Mouse (Mus musculus): Measurements from ENCODE around the gene Fh1.

The Fh1 gene

DNA sequence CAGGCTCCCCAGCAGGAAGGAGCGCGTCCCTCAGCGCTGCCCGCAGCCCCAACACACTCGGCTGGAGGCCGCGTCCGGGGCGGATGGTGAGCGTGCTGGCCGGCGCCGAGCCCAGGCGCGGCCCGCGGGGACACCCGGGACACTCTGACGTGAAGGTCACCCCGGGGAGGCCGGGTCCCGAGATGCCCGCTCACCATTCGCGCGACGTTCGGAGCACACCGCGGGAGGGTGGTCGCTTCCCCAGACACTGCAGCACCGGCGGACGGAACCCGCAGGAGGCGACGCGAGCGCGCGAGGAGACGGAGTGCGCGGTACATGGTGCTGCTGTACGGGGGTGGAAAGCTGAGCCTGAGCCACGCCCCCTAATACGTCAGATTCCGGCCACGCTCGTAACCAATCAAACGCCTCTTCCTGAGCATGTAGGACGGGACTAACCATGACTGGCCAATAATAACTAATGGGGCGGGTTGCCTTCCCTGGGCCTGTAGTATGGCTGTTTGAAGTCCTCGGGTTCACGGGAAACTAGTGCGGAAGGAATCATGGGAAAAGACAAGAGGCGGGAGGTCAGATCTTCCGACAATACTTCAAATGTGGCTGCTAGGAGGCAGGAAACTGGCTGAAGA lies at the start of gene Fh1:
TSS of gene Fh1 (minus strand) at position 379 of the 623 bp plus-strand sequence.
- DNase-seq: peak; percentile 93 to 96

DNA sequence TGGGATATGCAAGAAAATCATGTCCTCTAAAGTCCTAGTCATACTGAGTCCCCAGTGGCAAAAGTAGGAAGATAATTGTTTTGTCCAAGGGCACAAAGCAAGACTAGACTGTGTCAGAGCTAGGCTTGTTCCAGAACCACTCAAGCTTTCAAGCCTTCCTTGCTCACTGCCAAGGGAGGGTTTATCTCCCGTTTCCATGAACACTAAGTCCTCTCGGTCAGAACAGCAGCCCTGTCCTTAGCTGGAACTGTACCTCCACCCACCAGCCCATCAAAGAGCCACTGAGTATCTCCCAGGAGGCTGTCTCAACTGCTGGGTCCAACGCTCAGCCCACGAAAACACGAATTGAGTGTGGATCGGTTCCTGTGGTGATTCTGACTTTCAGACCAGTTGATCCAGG lies 49.7 kb upstream of the Fh1 start:
- no peak for DNase-seq

DNA sequence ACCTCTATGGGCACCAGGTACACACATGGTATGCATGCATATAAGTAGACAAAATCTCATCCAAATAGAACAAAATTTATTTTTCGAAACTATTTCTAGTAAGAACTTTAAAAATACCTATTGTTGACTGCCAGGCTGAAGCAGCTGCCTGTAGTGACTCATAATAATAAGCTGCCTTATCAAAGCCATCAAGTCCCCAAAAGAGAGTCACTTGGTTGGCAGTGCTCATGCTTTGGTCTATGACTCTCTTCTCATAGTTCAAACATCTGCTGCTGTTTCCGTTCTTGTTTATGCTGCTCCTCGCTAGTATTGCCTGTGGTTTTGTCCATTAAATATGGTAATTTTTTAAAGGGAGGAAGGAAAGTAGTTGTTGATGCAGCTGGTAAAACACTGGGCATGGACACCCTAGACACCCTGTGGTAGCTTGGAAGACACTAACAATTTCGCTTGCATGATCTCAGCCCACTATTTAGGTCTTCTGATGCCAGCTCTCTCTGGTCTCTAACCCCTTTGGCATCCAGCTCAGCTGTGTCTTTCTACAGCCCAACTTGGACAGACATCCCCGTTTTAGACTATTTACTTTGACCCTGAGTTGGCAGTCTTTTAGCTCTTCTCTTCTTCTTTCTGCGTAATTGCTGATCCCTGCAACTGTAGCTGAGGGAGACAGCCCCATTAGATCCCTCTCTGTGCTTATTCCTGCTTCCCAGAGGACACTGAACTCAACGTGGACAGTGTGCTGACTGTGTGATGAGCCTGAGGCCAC lies 48.3 kb upstream of the Fh1 start:
- no peak for DNase-seq

DNA sequence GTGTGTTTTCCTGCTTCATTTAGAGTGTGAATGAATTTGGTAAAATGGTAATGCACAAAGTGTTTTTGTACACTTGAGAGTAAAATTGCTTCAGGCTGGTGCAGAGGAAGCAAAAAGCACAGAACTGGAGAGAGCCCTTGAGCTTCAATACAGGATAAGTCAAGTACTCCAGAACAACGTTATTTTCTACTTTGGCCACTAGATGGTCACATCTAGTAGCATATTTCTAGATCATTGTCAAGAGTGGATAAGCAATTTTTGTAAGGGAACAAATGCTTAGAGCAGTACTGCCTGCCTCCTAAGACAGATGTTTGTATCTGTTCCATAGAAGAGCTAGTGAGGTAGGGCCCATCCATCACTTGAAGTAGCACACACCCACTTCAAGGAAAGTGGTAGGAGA lies 46.2 kb upstream of the Fh1 start:
- no peak for DNase-seq

DNA sequence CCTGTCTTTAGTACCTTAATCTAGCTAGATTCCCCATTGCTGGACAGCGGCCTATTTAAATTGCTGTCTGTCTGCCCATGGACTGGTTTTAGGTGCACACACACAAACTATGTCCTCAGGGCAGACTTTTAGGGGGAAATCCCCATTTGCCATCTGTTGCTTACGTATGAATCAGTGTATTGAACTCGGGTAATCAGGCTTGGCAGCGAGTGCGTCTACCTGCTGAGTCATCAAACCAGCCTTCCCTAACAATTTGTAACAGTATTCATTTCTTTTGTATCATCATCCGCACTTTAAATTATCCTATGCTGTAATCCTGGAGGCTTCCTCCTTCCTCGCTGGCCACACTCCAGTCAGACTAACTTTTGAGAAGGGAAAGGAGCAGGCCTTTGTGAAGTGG lies 44.6 kb upstream of the Fh1 start:
- DNase-seq: no peak

DNA sequence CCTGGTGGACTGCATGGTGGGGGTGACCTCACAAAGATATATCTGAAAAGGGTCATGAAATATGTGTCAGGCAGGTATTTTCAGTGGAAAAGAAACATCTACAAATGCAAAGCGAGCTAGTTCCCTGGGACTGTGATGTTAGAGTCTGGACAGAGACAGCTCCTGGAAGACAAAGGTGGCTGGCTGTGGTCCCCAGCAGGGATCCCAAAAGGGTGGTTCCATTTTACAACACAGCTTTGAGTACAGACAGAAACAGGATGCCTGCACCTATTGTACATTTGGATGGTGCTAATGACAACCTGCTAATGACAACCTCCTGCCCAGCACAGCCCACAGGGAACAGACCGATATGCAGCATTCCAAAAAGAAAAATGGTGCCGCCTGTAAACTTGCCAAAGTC lies 44.0 kb upstream of the Fh1 start:
- DNase-seq: no peak

DNA sequence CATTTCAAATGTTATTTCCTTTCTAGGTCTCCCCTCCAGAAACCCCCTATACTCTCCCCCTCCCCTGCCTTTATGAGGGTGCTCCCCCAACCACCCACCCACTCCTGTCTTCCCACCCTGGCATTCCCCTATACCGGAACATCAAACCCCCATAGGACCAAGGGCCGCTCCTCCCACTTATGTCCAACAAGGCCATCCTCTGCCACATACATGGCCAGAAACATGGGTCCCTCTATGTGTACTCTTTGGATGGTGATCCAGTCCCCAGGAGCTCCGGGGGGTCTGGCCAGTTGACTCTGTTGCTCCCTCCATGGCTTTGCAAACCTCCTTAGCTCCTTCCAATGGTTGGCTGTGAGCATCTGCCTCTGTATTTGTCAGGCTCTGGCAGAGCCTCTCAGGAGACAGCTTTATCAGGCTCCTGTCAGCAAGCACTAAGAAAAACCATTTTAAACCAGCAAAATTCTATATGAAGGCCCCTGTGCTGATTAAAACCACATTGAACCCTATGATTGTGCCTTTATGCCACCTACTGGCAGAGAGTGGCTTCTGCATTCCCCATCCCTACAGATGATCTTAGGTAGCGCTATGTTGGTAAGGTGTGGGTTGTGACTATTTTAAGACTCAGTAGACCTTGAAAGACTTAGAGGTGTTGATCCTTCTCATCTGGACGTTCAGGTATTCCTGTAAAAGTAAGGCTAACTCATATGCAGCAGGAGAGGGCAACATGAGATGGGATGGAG lies 43.4 kb upstream of the Fh1 start:
- DNase-seq: peak; percentile 18 to 22

GRCm38 (mm10) chr1:175659900-175660299 lies 34.5 kb upstream of the Fh1 start:
- no peak for DNase-seq

DNA sequence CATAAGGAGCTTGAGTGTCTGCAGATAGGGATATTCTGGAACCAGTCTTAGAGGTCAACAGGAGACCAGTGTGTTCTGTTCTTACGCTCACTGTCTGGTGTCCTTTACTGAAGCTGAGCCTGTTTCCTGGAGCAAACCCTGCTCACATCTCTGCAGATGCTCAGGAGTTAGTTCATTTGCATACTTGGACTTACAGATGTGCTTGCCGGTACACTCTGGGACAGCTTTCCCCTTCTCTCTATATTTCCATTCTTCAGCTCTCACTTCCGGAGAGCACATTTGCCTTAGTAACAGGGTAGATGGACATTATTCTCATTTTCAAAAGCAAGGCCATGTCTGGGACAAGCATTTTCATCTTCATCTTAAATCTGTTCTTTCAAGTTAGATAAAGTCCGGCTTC lies 23.2 kb upstream of the Fh1 start:
- DNase-seq: no peak

GRCm38 (mm10) chr1:175646952-175647351 lies 21.5 kb upstream of the Fh1 start:
- DNase-seq: no peak

GRCm38 (mm10) chr1:175643496-175644265 lies 18.2 kb upstream of the Fh1 start:
- DNase-seq: no peak

- DNase-seq: no peak
Observed at GRCm38 (mm10) chr1:175640435-175641150, 15.2 kb upstream of the Fh1 start.

- DNase-seq: no peak
Observed at GRCm38 (mm10) chr1:175639072-175639471, 13.6 kb upstream of the Fh1 start.

DNA sequence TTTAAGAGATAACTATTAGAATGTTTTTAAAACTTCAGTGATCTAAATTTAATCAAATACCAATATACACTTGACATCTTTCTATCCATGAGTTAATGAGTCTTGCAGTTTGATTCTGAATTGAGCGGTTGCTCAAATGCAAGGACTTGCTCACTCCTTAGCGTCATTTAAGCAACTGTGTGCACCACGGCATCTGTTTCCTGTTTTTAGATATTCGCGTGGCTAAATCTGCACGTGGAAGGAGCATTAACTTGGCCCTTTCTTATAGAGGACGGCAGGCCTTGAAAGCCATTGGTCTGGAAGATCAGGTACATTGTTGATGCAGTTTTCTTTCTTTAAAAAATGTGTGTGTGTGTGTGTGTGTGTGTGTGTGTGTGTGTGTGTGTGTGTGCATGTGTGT lies 12.2 kb upstream of the Fh1 start:
- DNase-seq: no peak

DNA sequence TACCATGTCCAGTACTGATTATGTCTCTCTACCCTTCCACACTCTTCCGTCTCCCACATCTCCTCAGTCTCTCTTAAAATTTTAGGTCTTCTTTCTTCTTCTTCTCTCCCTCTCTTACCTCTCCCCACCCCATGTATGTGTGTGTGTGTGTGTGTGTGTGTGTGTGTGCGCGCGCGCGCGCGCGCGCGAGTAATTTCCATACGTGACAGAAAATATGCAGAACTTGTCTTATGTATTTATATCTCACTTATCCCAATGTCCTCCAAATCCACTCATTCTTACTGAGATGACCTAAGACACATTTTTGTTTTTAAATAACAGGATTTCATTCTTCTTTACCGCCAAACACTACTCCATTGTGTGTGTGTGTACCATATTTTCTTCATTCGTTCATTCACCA lies 7.0 kb upstream of the Fh1 start:
- no peak for DNase-seq

GRCm38 (mm10) chr1:175631721-175632221 lies 6.3 kb upstream of the Fh1 start:
- no peak for DNase-seq

DNA sequence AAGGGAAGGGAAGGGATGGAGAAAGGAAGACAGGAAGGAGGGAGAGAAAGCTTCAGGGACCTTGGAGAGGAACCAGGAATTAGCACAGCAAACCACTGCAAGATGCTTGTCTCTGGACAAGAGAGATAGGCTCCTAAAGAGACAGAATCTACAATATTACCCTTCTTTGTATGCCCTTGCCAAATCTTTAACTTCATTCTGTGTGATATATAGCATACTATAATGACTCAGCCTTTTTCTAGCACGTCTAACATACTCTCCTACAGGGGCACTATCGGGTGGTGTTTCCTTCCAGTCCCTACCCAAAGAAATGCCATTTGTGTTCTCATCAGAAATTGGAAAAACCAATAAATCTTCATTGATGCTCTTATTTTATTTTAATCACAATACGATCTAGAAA lies 5.6 kb upstream of the Fh1 start:
- no peak for DNase-seq

GRCm38 (mm10) chr1:175630345-175630744 lies 4.9 kb upstream of the Fh1 start:
- no peak for DNase-seq

GRCm38 (mm10) chr1:175629248-175629647 lies 3.8 kb upstream of the Fh1 start:
- DNase-seq: no peak

DNA sequence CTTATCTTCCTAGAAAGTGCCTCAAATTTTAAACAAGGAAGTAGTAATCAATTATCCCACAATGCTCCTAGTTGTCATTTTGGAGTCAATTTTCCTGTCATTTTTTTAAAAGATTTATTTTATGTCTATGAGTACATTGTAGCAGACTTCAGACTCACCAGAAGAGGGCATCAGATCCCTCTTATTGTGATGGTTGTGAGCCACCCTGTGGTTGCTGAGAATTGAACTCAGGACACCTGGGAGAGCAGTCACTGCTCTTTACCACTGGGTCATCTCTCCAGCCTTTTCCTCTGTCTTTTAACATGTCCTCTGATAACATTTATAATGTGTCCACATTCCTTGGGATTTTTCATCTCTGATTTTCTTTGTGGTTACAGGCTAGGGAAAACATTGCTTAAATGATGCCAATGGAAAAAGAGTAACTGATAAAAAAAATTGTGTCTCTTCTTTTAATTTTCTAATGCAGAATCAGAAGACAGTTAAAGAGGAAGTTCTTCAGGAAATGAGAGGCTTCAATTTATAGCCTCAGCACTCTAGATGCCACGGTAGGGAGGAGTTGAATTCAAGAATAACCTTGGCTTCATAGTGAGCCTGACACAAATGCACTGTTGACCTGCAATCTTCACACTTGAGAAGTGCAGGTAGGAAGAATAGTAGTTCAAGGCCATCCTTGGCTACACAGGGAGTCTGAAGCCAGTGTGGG lies 706 bp upstream of the Fh1 start:
- peak; percentile 36 to 48 for DNase-seq

GRCm38 (mm10) chr1:175623656-175624055 lies 1.8 kb downstream of the Fh1 start:
- DNase-seq: no peak

Measured in cerebellum, postnatal 14 days (tissue).